Mouse (Mus musculus): Measurements from ENCODE around the gene Arhgap1. TPM values are rescaled to one million over a fixed set of nuclear protein-coding genes. Genes with fewer than 3 reads are reported as not detected.

Arhgap1 gene
- polyA plus RNA-seq, 1 experiment from 2014 or later, result 69.0 TPM

GRCm38 (mm10) chr2:91706456-91706855 lies 56.8 kb downstream of the Arhgap1 start:
- H3K27ac ChIP-seq, result no peak overlapping the region
- H3K4me3 ChIP-seq, result no peak overlapping the region
- H3K9me3 ChIP-seq (replicated peaks), result no peaks in the 10 kb centered on the region
- peaks cover 13% of the 10 kb centered on the region for H3K4me1 ChIP-seq
- no peak for ATAC-seq
- no peak overlapping the region for H3K9ac ChIP-seq
- no peaks in the 10 kb centered on the region for H3K27me3 ChIP-seq
- H3K4me2 ChIP-seq, result no peak overlapping the region
- no peaks in the 10 kb centered on the region for H3K36me3 ChIP-seq (ENCODE audit: poor library complexity, severe bottlenecking)

- no peak overlapping the region for H3K9ac ChIP-seq
- peaks cover 26% of the 10 kb centered on the region for H3K4me1 ChIP-seq
- 97% methylated on average over 6 of the region's 6 CpGs for WGBS
- H3K27ac ChIP-seq, result no peak overlapping the region
- H3K36me3 ChIP-seq (ENCODE audit: poor library complexity, severe bottlenecking), result no peaks in the 10 kb centered on the region
- H3K4me2 ChIP-seq, result no peak overlapping the region
- H3K4me3 ChIP-seq, result no peak overlapping the region
- ATAC-seq, result no peak
- H3K9me3 ChIP-seq (replicated peaks), result no peaks in the 10 kb centered on the region
- no peaks in the 10 kb centered on the region for H3K27me3 ChIP-seq
These were observed 58.7 kb downstream of the Arhgap1 start for GRCm38 (mm10) chr2:91708361-91708760.

GRCm38 (mm10) chr2:91710272-91711234 lies 60.9 kb downstream of the Arhgap1 start, which contains the start of the genes Atg13 and Harbi1:
Gene Atg13 (minus strand): TSS chr2:91710576.
Gene Harbi1 (plus strand): TSS chr2:91710852.
- peak within 1 kb of the TSS; percentile 88 for H3K9ac ChIP-seq
- peak within 1 kb of the TSS; percentile 94 for H3K4me2 ChIP-seq
- H3K27me3 ChIP-seq, result no peaks in the 10 kb centered on the region
- peak; percentile 99 for ATAC-seq
- peak within 1 kb of the TSS; percentile 99 for H3K4me3 ChIP-seq
- under 1% methylated on average over 66 of the region's 66 CpGs for WGBS
- H3K27ac ChIP-seq, result peak within 1 kb of the TSS; percentile 52
- no peaks in the 10 kb centered on the region for H3K36me3 ChIP-seq (ENCODE audit: poor library complexity, severe bottlenecking)
- H3K4me1 ChIP-seq, result peaks cover 26% of the 10 kb centered on the region
- no peaks in the 10 kb centered on the region for H3K9me3 ChIP-seq (replicated peaks)

- H3K27me3 ChIP-seq, result no peaks in the 10 kb centered on the region
- H3K36me3 ChIP-seq (ENCODE audit: poor library complexity, severe bottlenecking), result peaks cover 7% of the 10 kb centered on the region; the same call in 1 of the 2 replicates
- peak overlapping the region; percentile 52 for H3K27ac ChIP-seq
- H3K4me1 ChIP-seq, result peaks cover 26% of the 10 kb centered on the region
- no peaks in the 10 kb centered on the region for H3K9me3 ChIP-seq (replicated peaks)
- peak overlapping the region; percentile 88 for H3K9ac ChIP-seq
- WGBS, result 4% methylated on average over 8 of the region's 8 CpGs
- no peak for ATAC-seq
- H3K4me2 ChIP-seq, result peak overlapping the region; percentile 94
- peak overlapping the region; percentile 99 for H3K4me3 ChIP-seq
These were observed 61.7 kb downstream of the Arhgap1 start for GRCm38 (mm10) chr2:91711256-91711925.

- no peak overlapping the region for H3K4me3 ChIP-seq
- no peaks in the 10 kb centered on the region for H3K27me3 ChIP-seq
- ATAC-seq, result no peak
- H3K27ac ChIP-seq, result no peak overlapping the region
- 71% methylated on average over 1 of the region's 1 CpGs for whole genome bisulfite sequencing
- H3K9ac ChIP-seq, result no peak overlapping the region
- H3K9me3 ChIP-seq (replicated peaks), result no peaks in the 10 kb centered on the region
- peaks cover 7% of the 10 kb centered on the region; the same call in 1 of the 2 replicates for H3K36me3 ChIP-seq (ENCODE audit: poor library complexity, severe bottlenecking)
- H3K4me1 ChIP-seq, result peaks cover 17% of the 10 kb centered on the region
- H3K4me2 ChIP-seq, result no peak overlapping the region
These were observed 65.3 kb downstream of the Arhgap1 start for GRCm38 (mm10) chr2:91714921-91715320.

GRCm38 (mm10) chr2:91718276-91718675 lies 68.6 kb downstream of the Arhgap1 start:
- Histone ChIP-seq H3K4me1 (no peaks in the 10 kb centered on the region), H3K9ac (no peak overlapping the region), H3K27me3 (no peaks in the 10 kb centered on the region), H3K4me2 (no peak overlapping the region), H3K4me3 (no peak overlapping the region), H3K36me3 (ENCODE audit: poor library complexity, severe bottlenecking) (peaks cover 20% of the 10 kb centered on the region), H3K27ac (no peak overlapping the region), H3K9me3 (replicated peaks) (no peaks in the 10 kb centered on the region)
- ATAC-seq, result no peak
- 87% methylated on average over 6 of the region's 6 CpGs for WGBS

Other genes starting within 250 kb of the Arhgap1 start
- gene 1110051M20Rik, start 205.2 kb upstream of the Arhgap1 start, polyA plus RNA-seq (2015; fragmentation: Nextera tagmentation; extraction: Ambion mirVana), result 137 and 149 TPM in 2 replicates
- gene Lrp4, start 192.3 kb upstream of the Arhgap1 start, polyA plus RNA-seq (2015; fragmentation: Nextera tagmentation; extraction: Ambion mirVana), result 10.3 and 11.3 TPM in 2 replicates
- 185 and 187 TPM in 2 replicates for gene Ckap5, start 123.1 kb upstream of the Arhgap1 start, polyA plus RNA-seq (2015; fragmentation: Nextera tagmentation; extraction: Ambion mirVana)
- gene F2, start 13.4 kb upstream of the Arhgap1 start, polyA plus RNA-seq (2015; fragmentation: Nextera tagmentation; extraction: Ambion mirVana), result 0.10 and 0.43 TPM in 2 replicates
- 13.0 and 14.6 TPM in 2 replicates for gene Zfp408, start 69 bp upstream of the Arhgap1 start, polyA plus RNA-seq (2015; fragmentation: Nextera tagmentation; extraction: Ambion mirVana)
- gene Atg13, start 60.7 kb downstream of the Arhgap1 start, polyA plus RNA-seq (2015; fragmentation: Nextera tagmentation; extraction: Ambion mirVana), result 29.4 and 33.0 TPM in 2 replicates
- 21.2 and 22.0 TPM in 2 replicates for gene Harbi1, start 61.0 kb downstream of the Arhgap1 start, polyA plus RNA-seq (2015; fragmentation: Nextera tagmentation; extraction: Ambion mirVana)
- 16.2 and 21.2 TPM in 2 replicates for gene Ambra1, start 80.3 kb downstream of the Arhgap1 start, polyA plus RNA-seq (2015; fragmentation: Nextera tagmentation; extraction: Ambion mirVana)